16 mouse cellular contexts compared by ENCODE assay signal in genomic region chr5:98574711-98575470, GRCm38 (mm10). TPM values are rescaled to one million over a fixed set of nuclear protein-coding genes. Genes with fewer than 3 reads are reported as not detected.
DNase-seq lines count a peak whose midpoint lies in the region; ATAC-seq and TF ChIP-seq lines count a peak whose summit lies in the region.
"Had no signal": no experiment of that assay in that cellular context is flagged by ENCODE, and none has a peak within 500 bp of the region (broad histone marks: within the 10 kb centered on the region; RNA-seq: fewer than 3 reads in every experiment).

No protein-coding gene starts in this region.

- H3K4me3 ChIP-seq in embryonic facial prominence, embryonic 11.5 days (ENCODE audit: low read depth, low read length): no peak overlapping the region
- no peak overlapping the region for H3K4me3 ChIP-seq in hindbrain, embryonic 15.5 days
- H3K4me3 ChIP-seq in midbrain, embryonic 15.5 days: no peak overlapping the region
- H3K4me3 ChIP-seq in gastrocnemius, adult 2 months: no peak overlapping the region
- H3K4me3 ChIP-seq: heart, adult 2 months; myocyte; stomach, embryonic 15.5 days had no signal

- DNase-seq in left cerebral cortex, postnatal 4 days: peak; percentile 38
- no peak for DNase-seq in left cerebral cortex, postnatal 14 days (ENCODE audit: low spot score in 2 of 2)
- DNase-seq in embryonic facial prominence, embryonic 11.5 days (ENCODE audit: low spot score): peak; percentile 75
- DNase-seq in gastrocnemius, adult 2 months: no peak
- DNase-seq in spleen, adult 18-20 months: no peak
- DNase-seq in ovary, postnatal 10 days (ENCODE audit: low spot score): no peak
- DNase-seq: adrenal gland, adult 8-10 months; heart, adult 2 months; kidney, adult 2 months; layer of hippocampus, adult 9-11 months had no signal

- intact Hi-C loops in left cerebral cortex, postnatal 4 days (cut with DNase I): no loop called here
- intact Hi-C loops in left cerebral cortex, postnatal 14 days (cut with DNase I): no loop called here
- intact Hi-C loops in gastrocnemius, adult 2 months (cut with DNase I): no loop called here

- no peaks in the 10 kb centered on the region for H3K36me3 ChIP-seq in embryonic facial prominence, embryonic 11.5 days (replicated peaks; ENCODE audit: control insufficient read depth, insufficient read depth, low read depth, low read length)
- H3K36me3 ChIP-seq in hindbrain, embryonic 15.5 days: no peaks in the 10 kb centered on the region
- H3K36me3 ChIP-seq in midbrain, embryonic 15.5 days (replicated peaks): no peaks in the 10 kb centered on the region
- H3K36me3 ChIP-seq: stomach, embryonic 15.5 days had no signal

- H3K27ac ChIP-seq in embryonic facial prominence, embryonic 11.5 days (replicated peaks; ENCODE audit: low read depth, low read length): no peak overlapping the region
- no peak overlapping the region; the same call in 1 of the 2 replicates for H3K27ac ChIP-seq in hindbrain, embryonic 15.5 days (replicated peaks)
- no peak overlapping the region for H3K27ac ChIP-seq in midbrain, embryonic 15.5 days
- H3K27ac ChIP-seq in gastrocnemius, adult 2 months: no peak overlapping the region
- H3K27ac ChIP-seq: heart, adult 2 months; liver, embryonic 14.5 days had no signal

- no peaks in the 10 kb centered on the region for H3K27me3 ChIP-seq in embryonic facial prominence, embryonic 11.5 days (ENCODE audit: control insufficient read depth, insufficient read depth, low read length)
- H3K27me3 ChIP-seq in hindbrain, embryonic 15.5 days: no peaks in the 10 kb centered on the region
- no peaks in the 10 kb centered on the region for H3K27me3 ChIP-seq in midbrain, embryonic 15.5 days (replicated peaks)
- H3K27me3 ChIP-seq: Patski; stomach, embryonic 15.5 days had no signal

- H3K4me2 ChIP-seq in embryonic facial prominence, embryonic 11.5 days (ENCODE audit: low read depth, low read length): no peak overlapping the region
- H3K4me2 ChIP-seq in hindbrain, embryonic 15.5 days: no peak overlapping the region
- no peak overlapping the region for H3K4me2 ChIP-seq in midbrain, embryonic 15.5 days
- H3K4me2 ChIP-seq: stomach, embryonic 15.5 days had no signal

- H3K4me1 ChIP-seq in embryonic facial prominence, embryonic 11.5 days (ENCODE audit: control insufficient read depth, insufficient read depth, low read length): no peaks in the 10 kb centered on the region
- H3K4me1 ChIP-seq in hindbrain, embryonic 15.5 days (replicated peaks): peaks cover 11% of the 10 kb centered on the region
- H3K4me1 ChIP-seq in midbrain, embryonic 15.5 days: peaks cover 7% of the 10 kb centered on the region; the same call in 1 of the 2 replicates
- H3K4me1 ChIP-seq: stomach, embryonic 15.5 days had no signal

- H3K9ac ChIP-seq in embryonic facial prominence, embryonic 11.5 days (replicated peaks; ENCODE audit: low read length): no peak overlapping the region
- no peak overlapping the region for H3K9ac ChIP-seq in hindbrain, embryonic 15.5 days
- H3K9ac ChIP-seq in midbrain, embryonic 15.5 days: no peak overlapping the region
- H3K9ac ChIP-seq: liver, embryonic 14.5 days; stomach, embryonic 15.5 days had no signal

- ATAC-seq in embryonic facial prominence, embryonic 11.5 days (replicated peaks; ENCODE audit: insufficient number of reproducible peaks, low FRiP score, low TSS enrichment, low read depth): 0 out of 2 replicates have a peak, but pooled peaks have one; percentile 62
- peak; percentile 38; the same call in 1 of the 2 replicates for ATAC-seq in hindbrain, embryonic 15.5 days (ENCODE audit: low FRiP score, low read depth)
- ATAC-seq in midbrain, embryonic 15.5 days (replicated peaks): peak; percentile 45; the same call in 1 of the 2 replicates
- ATAC-seq: Patski had no signal

- no peak for TF ChIP-seq CTCF in gastrocnemius, adult 2 months (IDR thresholded peaks at IDR 0.05)

- WGBS in embryonic facial prominence, embryonic 11.5 days: 46% methylated on average over 12 of the region's 12 CpGs
- 35% methylated on average over 12 of the region's 12 CpGs for WGBS in hindbrain, embryonic 15.5 days
- 48% methylated on average over 12 of the region's 12 CpGs for WGBS in midbrain, embryonic 15.5 days

- H3K9me3 ChIP-seq in embryonic facial prominence, embryonic 11.5 days (replicated peaks; ENCODE audit: control insufficient read depth, low read length): no peaks in the 10 kb centered on the region
- no peaks in the 10 kb centered on the region for H3K9me3 ChIP-seq in hindbrain, embryonic 15.5 days
- H3K9me3 ChIP-seq in midbrain, embryonic 15.5 days: no peaks in the 10 kb centered on the region
- H3K9me3 ChIP-seq: stomach, embryonic 15.5 days had no signal

RNA-seq across cellular contexts. Expression of gene Gm11111, which starts 22.4 kb away (rescaled TPM):
- not detected for total RNA-seq in left cerebral cortex, postnatal 4 days (2021)
- not detected for total RNA-seq in left cerebral cortex, postnatal 14 days (2021)
- not detected in 2 replicates for polyA plus RNA-seq in embryonic facial prominence, embryonic 11.5 days (2014; fragmentation: Nextera tagmentation; extraction: Ambion mirVana)
- not detected in 2 replicates for polyA plus RNA-seq in hindbrain, embryonic 15.5 days (2015; fragmentation: Nextera tagmentation; extraction: Ambion mirVana)
- polyA plus RNA-seq in midbrain, embryonic 15.5 days (2015; fragmentation: Nextera tagmentation; extraction: Ambion mirVana): not detected in 2 replicates
- not detected for total RNA-seq in gastrocnemius, adult 2 months (2021)
- total RNA-seq: adrenal gland, adult 8-10 months; heart, adult 2 months had no signal
- polyA plus RNA-seq: heart, adult 2 months; kidney, adult 2 months; liver, embryonic 14.5 days; myocyte; Patski; stomach, embryonic 15.5 days had no signal

Comparison
In these comparisons a context has a peak if more than half of its experiments do, and no peak if none do; other contexts are left out.
1. DNase-seq: peak in left cerebral cortex, postnatal 4 days (single experiment) and embryonic facial prominence, embryonic 11.5 days (single experiment); none in left cerebral cortex, postnatal 14 days (0 of 2), gastrocnemius, adult 2 months (single experiment), spleen, adult 18-20 months (0 of 2) and ovary, postnatal 10 days (single experiment).
2. Peak in every context shown above with its lines, with median percentiles within 50 percentile points of each other: ATAC-seq.